Mouse (Mus musculus) embryonic fibroblast, embryonic 13.5 days (primary cell): ENCODE results near the gene Abca13.

ENCODE experiments used
- CTCF ChIP-seq: IDR thresholded peaks from 2 replicates; pipeline ENCODE4 v1.5.1; 2011; ENCODE audit warnings: mild to moderate bottlenecking, control low read depth, low read length, moderate library complexity, borderline replicate concordance; ENCODE audit not compliant: insufficient read depth
- POLR2A ChIP-seq: IDR thresholded peaks from 2 replicates; pipeline ENCODE4 v1.6.1; 2011; ENCODE audit warnings: low read depth, mild to moderate bottlenecking, control low read depth, low read length, moderate library complexity

- no peak for TF ChIP-seq CTCF
- no peak for TF ChIP-seq POLR2A
These were observed 383.2 kb downstream of the Abca13 start for GRCm38 (mm10) chr11:9574894-9575293.
